Mouse (Mus musculus) ES-Bruce4 (cell line): ENCODE measurements around the gene Ube4b. TPM values are rescaled to one million over a fixed set of nuclear protein-coding genes. Genes with fewer than 3 reads are reported as not detected.

Source experiments
- H3K27ac ChIP-seq: 2 replicates; pipeline ENCODE4 v1.5.1; 2012; ENCODE audit warnings: low read length, inconsistent platforms; ENCODE audit not compliant: insufficient read depth
- H3K27me3 ChIP-seq: 2 replicates; pipeline ENCODE4 v1.6.1; 2012; ENCODE audit warnings: mild to moderate bottlenecking, low read length, inconsistent platforms; ENCODE audit not compliant: control insufficient read depth, poor library complexity, insufficient read depth, severe bottlenecking
- H3K36me3 ChIP-seq: 2 replicates; pipeline ENCODE4 v1.6.1; 2012; ENCODE audit warnings: inconsistent platforms, mild to moderate bottlenecking, low read length, moderate library complexity; ENCODE audit not compliant: control insufficient read depth, poor library complexity, insufficient read depth, severe bottlenecking
- H3K4me1 ChIP-seq: one replicate; pipeline ENCODE4 v1.8.1; 2011; ENCODE audit warnings: low read length; ENCODE audit not compliant: control insufficient read depth, insufficient read depth
- H3K4me3 ChIP-seq: 2 replicates; pipeline ENCODE4 v1.5.1; 2011; ENCODE audit warnings: low read depth, mild to moderate bottlenecking, low read length
- H3K9ac ChIP-seq: 2 replicates; pipeline ENCODE4 v1.6.1; 2012; ENCODE audit warnings: low read depth, mild to moderate bottlenecking, inconsistent platforms; ENCODE audit not compliant: poor library complexity, severe bottlenecking
- H3K9me3 ChIP-seq: replicated peaks from 2 replicates; pipeline ENCODE4 v1.6.1; 2012; ENCODE audit warnings: mild to moderate bottlenecking, low read length, inconsistent platforms; ENCODE audit not compliant: control insufficient read depth, poor library complexity, insufficient read depth, severe bottlenecking
- CTCF ChIP-seq: IDR thresholded peaks from one replicate; pipeline ENCODE4 v1.8.1; 2011; ENCODE audit warnings: low read depth, low read length
- EP300 ChIP-seq: IDR thresholded peaks from 2 replicates; pipeline ENCODE4 v1.6.1; 2011; ENCODE audit warnings: low read depth, low read length; ENCODE audit not compliant: insufficient read depth
- POLR2A ChIP-seq: IDR thresholded peaks from one replicate; pipeline ENCODE4 v1.8.1; 2011; ENCODE audit warnings: low read length; ENCODE audit not compliant: insufficient read depth
- polyA plus RNA-seq: library from polyadenylated mRNA; stranded (reverse); fragments of >200 nt; gene quantifications from 2 replicates; pipeline ENCODE4 v1.2.4, GENCODE M21; 2011; ENCODE audit warnings: low read depth; ENCODE audit not compliant: missing spikeins, insufficient read depth, insufficient read length

Ube4b gene
- polyA plus RNA-seq, 1 experiment, result 193 TPM

DNA sequence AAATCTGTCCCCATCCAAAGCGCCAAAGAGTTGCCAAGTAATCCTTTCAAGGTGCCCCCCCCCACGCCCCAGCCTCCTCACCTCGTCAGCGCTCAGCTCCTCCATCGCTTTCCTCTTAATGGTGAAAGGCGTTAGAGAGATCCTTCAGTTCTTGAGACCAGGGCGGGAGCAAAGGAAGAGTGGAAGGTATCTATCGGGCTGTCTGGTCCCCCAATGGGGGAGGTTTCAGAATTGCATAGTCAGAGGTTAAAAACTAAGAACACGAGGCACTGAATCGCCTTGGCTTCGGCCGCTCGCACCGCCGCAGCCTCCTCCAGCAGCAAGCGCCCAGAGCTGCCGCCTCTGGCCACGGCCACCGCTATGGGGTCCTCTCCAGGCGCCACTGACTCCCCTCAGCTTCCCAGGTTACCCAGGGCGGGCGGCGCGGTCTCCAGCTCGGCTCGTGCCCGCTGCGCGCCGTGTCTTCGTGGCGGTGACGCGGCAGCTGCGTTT is 702 bp downstream of the Ube4b start:
- Histone ChIP-seq H3K4me3 (peak overlapping the region; percentile 91), H3K27me3 (no peaks in the 10 kb centered on the region), H3K9me3 (peaks cover 9% of the 10 kb centered on the region), H3K36me3 (peaks cover 4% of the 10 kb centered on the region; the same call in 1 of the 2 replicates), H3K27ac (peak overlapping the region; percentile 93), H3K9ac (peak overlapping the region; percentile 98), H3K4me1 (no peaks in the 10 kb centered on the region)
- TF ChIP-seq POLR2A (no peak), EP300 (no peak), CTCF (no peak)

DNA sequence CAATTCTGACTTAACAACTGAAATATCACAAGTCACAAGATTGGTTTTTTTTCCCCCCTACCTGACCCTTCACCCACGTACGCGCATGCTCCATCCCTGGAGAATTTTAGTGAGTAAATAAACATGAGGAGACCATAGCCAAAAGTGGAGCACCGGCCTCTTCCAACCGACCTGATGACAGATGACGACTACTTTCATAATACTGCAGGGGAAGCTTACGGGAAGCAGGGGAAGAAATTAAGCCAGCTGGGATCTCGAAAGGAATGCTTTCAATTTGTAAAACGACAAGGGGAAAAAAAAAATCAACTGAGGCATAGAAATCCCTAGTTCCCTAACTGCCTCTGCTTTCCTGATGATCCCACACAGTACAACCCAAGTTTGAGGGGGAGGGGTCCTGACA is 1.8 kb downstream of the Ube4b start:
- Histone ChIP-seq H3K4me3 (peak overlapping the region; percentile 44), H3K4me1 (no peaks in the 10 kb centered on the region), H3K9me3 (peaks cover 11% of the 10 kb centered on the region), H3K27ac (no peak overlapping the region; the same call in 1 of the 2 replicates), H3K27me3 (no peaks in the 10 kb centered on the region), H3K36me3 (peaks cover 4% of the 10 kb centered on the region; the same call in 1 of the 2 replicates), H3K9ac (peak overlapping the region; percentile 98)
- TF ChIP-seq POLR2A, result no peak
- TF ChIP-seq EP300, result no peak
- TF ChIP-seq CTCF, result no peak

DNA sequence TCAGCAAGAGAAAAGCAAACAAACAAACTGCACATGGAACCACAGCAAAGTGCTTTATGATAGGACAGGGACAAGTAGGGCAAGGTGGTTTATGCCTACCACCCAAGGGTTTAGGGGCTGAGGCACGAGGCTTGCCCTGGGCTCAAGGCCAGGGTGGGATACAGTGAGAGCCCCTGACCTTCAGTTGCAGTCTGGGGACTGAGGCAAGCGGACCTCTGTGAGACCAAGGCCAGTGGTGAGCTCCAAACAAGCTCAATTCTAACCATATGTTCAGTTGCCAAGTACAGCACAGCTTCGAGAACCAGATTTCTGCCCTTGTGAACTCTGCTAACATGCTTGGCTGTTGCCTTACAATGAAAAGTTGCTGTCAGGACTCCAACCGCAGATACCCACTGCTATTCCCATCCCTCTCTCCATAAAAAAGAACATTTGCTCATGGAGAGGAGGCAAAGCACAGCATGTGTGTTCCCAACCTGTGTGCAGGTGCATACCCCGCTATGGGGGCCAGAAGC is 8.6 kb downstream of the Ube4b start:
- no peak for TF ChIP-seq CTCF
- no peak for TF ChIP-seq EP300
- TF ChIP-seq POLR2A, result no peak

DNA sequence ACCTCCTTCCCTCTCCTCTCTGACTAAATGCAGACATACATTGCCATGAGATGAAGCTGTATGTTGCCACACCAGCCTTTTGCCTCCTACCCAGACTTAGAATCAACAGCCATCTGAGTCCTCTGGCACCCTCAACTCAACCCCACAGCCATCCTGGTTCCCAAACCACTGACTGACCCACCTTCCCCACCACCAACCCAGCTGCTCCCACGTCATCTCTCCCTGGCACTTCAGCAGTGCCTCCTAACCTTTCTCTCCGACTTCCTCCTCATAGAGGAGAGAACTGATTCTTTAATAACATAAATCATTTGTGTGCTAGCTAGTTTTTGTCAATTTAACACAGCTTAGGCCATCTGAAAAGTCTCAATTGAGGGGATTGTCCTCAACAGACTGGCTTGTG is 9.6 kb downstream of the Ube4b start:
- Histone ChIP-seq H3K9ac (no peak overlapping the region), H3K9me3 (peaks cover 7% of the 10 kb centered on the region), H3K27me3 (no peaks in the 10 kb centered on the region), H3K4me1 (peaks cover 6% of the 10 kb centered on the region), H3K4me3 (no peak overlapping the region), H3K27ac (no peak overlapping the region), H3K36me3 (no peaks in the 10 kb centered on the region; the same call in 1 of the 2 replicates)
- TF ChIP-seq POLR2A (no peak), EP300 (no peak), CTCF (no peak)

More for the DNA sequence above, 8.6 kb downstream of the Ube4b start:
- no peak overlapping the region for H3K9ac ChIP-seq
- H3K36me3 ChIP-seq, result peaks cover 4% of the 10 kb centered on the region; the same call in 1 of the 2 replicates
- H3K4me1 ChIP-seq, result peaks cover 6% of the 10 kb centered on the region
- no peak overlapping the region for H3K4me3 ChIP-seq
- no peak overlapping the region for H3K27ac ChIP-seq
- no peaks in the 10 kb centered on the region for H3K27me3 ChIP-seq
- H3K9me3 ChIP-seq, result peaks cover 11% of the 10 kb centered on the region

DNA sequence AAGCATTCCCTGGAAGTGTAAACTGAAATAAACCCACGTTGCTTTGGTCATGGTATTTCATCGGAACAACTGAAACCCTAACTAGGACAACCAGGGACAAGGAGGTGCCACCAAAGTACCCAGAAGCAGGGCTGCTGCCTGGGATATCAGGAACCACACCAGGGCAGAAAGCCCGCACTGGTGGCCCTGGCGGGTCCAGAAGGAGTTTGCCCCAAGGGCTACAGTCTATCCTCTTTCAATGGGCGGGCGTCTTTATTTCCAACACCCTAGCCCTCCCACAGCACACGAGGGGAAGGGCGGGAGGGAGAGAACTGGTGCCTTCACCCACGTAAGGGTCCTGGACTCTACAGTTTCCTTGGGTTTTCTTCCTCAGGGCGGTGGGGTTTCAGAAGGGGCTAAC is 10.1 kb downstream of the Ube4b start:
- Histone ChIP-seq H3K36me3 (no peaks in the 10 kb centered on the region; the same call in 1 of the 2 replicates), H3K9ac (no peak overlapping the region), H3K27me3 (no peaks in the 10 kb centered on the region), H3K27ac (no peak overlapping the region), H3K4me1 (peaks cover 6% of the 10 kb centered on the region), H3K4me3 (no peak overlapping the region), H3K9me3 (peaks cover 6% of the 10 kb centered on the region; the same call in 1 of the 2 replicates)
- no peak for TF ChIP-seq CTCF
- no peak for TF ChIP-seq EP300
- TF ChIP-seq POLR2A, result no peak

DNA sequence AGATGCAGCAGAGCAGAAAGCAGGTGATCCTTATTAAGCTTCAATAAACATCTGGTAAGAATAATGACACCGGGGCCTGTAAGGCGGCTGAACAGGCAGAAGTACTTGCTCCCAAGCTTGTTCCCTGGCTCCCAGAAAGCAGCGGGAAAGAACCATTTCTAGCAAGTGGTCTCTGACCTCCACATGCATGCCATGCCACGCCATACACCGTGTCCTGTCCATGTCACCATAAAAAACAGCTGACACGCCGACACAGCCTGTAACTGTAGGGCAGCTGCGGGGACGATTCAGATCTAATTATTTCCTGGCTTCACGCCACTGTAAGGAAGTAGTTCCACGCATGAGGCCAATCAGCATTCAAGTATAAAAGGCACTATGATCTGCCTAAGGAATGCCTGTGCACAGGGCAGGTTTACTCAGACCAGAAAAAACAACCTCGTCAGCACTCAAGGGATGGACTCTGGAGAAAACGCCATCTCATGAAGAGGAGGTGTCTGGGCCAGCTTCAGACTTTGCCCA is 10.8 kb downstream of the Ube4b start:
- Histone ChIP-seq H3K27ac (no peak overlapping the region), H3K4me3 (no peak overlapping the region), H3K36me3 (no peaks in the 10 kb centered on the region; the same call in 1 of the 2 replicates), H3K9ac (no peak overlapping the region), H3K27me3 (no peaks in the 10 kb centered on the region), H3K4me1 (peaks cover 6% of the 10 kb centered on the region), H3K9me3 (0 out of 2 replicates have a peak, but pooled peaks cover under 1% of the 10 kb centered on the region)
- TF ChIP-seq EP300, result no peak
- TF ChIP-seq CTCF, result no peak
- TF ChIP-seq POLR2A, result no peak
